Mouse (Mus musculus) Patski (cell line): ENCODE data around the gene 2810004N23Rik. TPM values are rescaled to one million over a fixed set of nuclear protein-coding genes. Genes with fewer than 3 reads are reported as not detected.

ENCODE experiments used
- ATAC-seq: fragments of 100-300 bp; one replicate; pipeline ENCODE4 v1.8.0; 2021
- CTCF ChIA-PET: fragments of 350-600 bp; sonication (Branson Sonifier 250); formaldehyde crosslinking; loops from one replicate; lab custom pipeline; 2022; ENCODE audit warnings: inconsistent platforms; lab: Charles Lee
- POLR2A ChIA-PET: fragments of 350-600 bp; sonication (Branson Sonifier 250); formaldehyde crosslinking; loops from one replicate; lab custom pipeline; 2022; ENCODE audit warnings: antibody characterized with exemption, inconsistent platforms; lab: Charles Lee
- DNase-seq: peaks from one replicate; pipeline ENCODE4 v3.0.0-alpha.2; 2011; ENCODE audit warnings: low read depth, low spot score
- H3K27me3 ChIP-seq: fragments of 371-371 bp; one replicate; pipeline ENCODE4 v1.5.1; 2021
- CTCF ChIP-seq: fragments of 100-300 bp; IDR thresholded peaks from one replicate; pipeline ENCODE4 v1.5.1; 2021
- in situ Hi-C: fragments of 300-500 bp; cut with MboI; formaldehyde crosslinking; loops from 3 replicates; pipeline ENCODE4 v1.11.1; 2018; ENCODE audit warnings: low pct_unique_long_range_greater_than_20kb, mixed read lengths
- polyA plus RNA-seq: library from polyadenylated mRNA; unstranded; gene quantifications from one replicate; pipeline ENCODE4 v1.2.3, GENCODE M21; 2021

Gene 2810004N23Rik
- polyA plus RNA-seq, 1 experiment from 2014 or later: 43.0 TPM

GRCm38 (mm10) chr8:124828561-124829240 is 34.2 kb downstream of the 2810004N23Rik start:
- no peak for TF ChIP-seq CTCF
- CTCF ChIA-PET: interaction anchor here (1.1 to 2.9 kb wide), 2 partner anchors 9 to 18 kb away, joined by 3 to 13 read pairs; no protein-coding TSS in a partner anchor
- no peaks in the 10 kb centered on the region for H3K27me3 ChIP-seq
- POLR2A ChIA-PET: no interaction called here
- in situ Hi-C loops: loop anchor here (5.0 kb wide), 2 partner anchors 91 to 211 kb away; no protein-coding TSS in a partner anchor
- DNase-seq: no peak
- no peak for ATAC-seq

DNA sequence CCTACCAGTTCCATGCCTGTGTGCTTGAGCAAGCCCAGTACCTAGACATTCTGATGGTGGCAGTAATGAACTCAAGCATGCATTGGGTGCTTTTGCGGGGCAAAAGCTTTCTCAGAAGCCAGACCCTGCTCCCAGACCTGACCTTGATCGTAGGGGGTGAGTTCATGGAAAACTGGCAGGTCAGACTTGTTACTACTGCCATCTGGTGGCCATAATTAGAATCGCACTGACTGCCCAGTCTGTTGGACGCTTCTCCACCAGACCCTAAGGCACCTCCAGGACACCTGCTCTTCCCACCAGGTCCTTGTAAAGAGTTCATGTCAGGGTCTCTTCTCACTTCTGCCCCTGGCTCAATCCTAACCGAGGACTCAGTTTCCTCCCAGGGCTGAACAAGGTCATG is 35.5 kb downstream of the 2810004N23Rik start:
- TF ChIP-seq CTCF: no peak
- ATAC-seq: peak; percentile 28
- ChIA-PET CTCF (interaction anchor here (0.8 to 2.9 kb wide), 8 partner anchors 8 to 87 kb away, joined by 3 to 13 read pairs (median 4); no protein-coding TSS in a partner anchor), POLR2A (interaction anchor here (0.6 to 1.9 kb wide), 3 partner anchors 86 to 1908 kb away, joined by 3 to 5 read pairs (median 3); no protein-coding TSS in a partner anchor)
- peak; percentile 50 for DNase-seq
- in situ Hi-C loops: loop anchor here (5.0 kb wide), 2 partner anchors 90 to 210 kb away; no protein-coding TSS in a partner anchor
- H3K27me3 ChIP-seq: no peaks in the 10 kb centered on the region

DNA sequence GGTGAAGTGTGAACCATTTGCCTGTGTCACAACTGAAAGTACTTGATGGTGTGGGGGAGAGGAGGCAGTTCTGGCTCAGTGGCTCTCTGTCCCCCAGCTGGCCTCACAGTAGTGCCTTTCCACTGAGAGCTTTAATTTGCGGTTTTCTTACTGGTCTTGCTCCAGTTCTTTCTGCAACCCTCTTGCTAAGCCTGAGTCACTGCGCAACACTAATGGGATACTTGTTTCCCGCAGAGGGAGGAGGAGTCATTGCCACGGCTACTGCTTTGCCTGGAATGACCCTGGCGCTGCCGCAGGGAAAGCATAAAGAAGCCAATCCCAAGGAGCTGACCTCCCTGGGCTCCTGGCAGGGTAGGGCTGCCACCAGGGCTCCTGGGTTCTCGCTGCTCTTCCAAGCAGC is 36.3 kb downstream of the 2810004N23Rik start:
- TF ChIP-seq CTCF: no peak
- DNase-seq: peak; percentile 91
- peak; percentile 80 for ATAC-seq
- ChIA-PET CTCF (interaction anchor here (0.9 to 2.9 kb wide), 7 partner anchors 8 to 86 kb away, joined by 3 to 13 read pairs (median 4); no protein-coding TSS in a partner anchor), POLR2A (interaction anchor here (0.8 to 1.9 kb wide), 3 partner anchors 37 to 1908 kb away, joined by 3 to 5 read pairs (median 4); no protein-coding TSS in a partner anchor)
- in situ Hi-C loops: loop anchor here (5.0 kb wide), 2 partner anchors 89 to 209 kb away; no protein-coding TSS in a partner anchor
- H3K27me3 ChIP-seq: no peaks in the 10 kb centered on the region

- DNase-seq: no peak
- ATAC-seq: no peak
- ChIA-PET CTCF (interaction anchor here (2.5 kb wide), 1 partner anchor 13 kb away, joined by 5 read pairs; no protein-coding TSS in a partner anchor), POLR2A (no interaction called here)
- no peak for TF ChIP-seq CTCF
- no peaks in the 10 kb centered on the region for H3K27me3 ChIP-seq
- in situ Hi-C loops: no loop called here
Observed at GRCm38 (mm10) chr8:124823497-124823896, 39.4 kb downstream of the 2810004N23Rik start.

DNA sequence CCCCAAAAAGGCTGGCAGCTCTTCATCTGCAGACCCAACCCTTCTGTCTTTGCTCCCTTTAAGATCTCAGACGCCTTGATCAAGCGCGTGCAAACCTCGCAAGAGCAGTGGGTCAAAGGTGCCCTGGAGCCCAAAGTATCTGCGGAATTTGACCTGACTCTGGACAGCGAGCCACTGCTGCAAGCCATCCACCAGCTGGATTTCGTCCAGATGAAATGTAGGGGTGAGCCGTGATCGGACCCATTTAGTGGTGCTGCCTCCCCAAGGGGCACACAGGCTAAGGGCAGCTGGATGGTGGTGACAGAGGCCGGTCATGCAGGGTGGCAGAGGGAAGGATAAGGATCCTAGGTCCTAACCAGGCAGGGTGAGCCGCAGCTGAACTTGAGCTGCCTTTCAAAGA is 42.8 kb downstream of the 2810004N23Rik start:
- ChIA-PET POLR2A (no interaction called here), CTCF (interaction anchor here (1.1 to 2.5 kb wide), 3 partner anchors 8 to 17 kb away, joined by 3 to 7 read pairs (median 3); no protein-coding TSS in a partner anchor)
- no peaks in the 10 kb centered on the region for H3K27me3 ChIP-seq
- TF ChIP-seq CTCF: no peak
- ATAC-seq (no peak), DNase-seq (no peak)
- in situ Hi-C loops: no loop called here

- H3K27me3 ChIP-seq: no peaks in the 10 kb centered on the region
- TF ChIP-seq CTCF: no peak
- POLR2A ChIA-PET: no interaction called here
- in situ Hi-C loops: no loop called here
- CTCF ChIA-PET: interaction anchor here (1.4 to 2.5 kb wide), 2 partner anchors 8 to 10 kb away, joined by 3 to 7 read pairs; no protein-coding TSS in a partner anchor
- ATAC-seq: no peak
- no peak for DNase-seq
Observed at GRCm38 (mm10) chr8:124819612-124820115, 43.3 kb downstream of the 2810004N23Rik start.

GRCm38 (mm10) chr8:124817361-124817760 is 45.6 kb downstream of the 2810004N23Rik start:
- ChIA-PET POLR2A (no interaction called here), CTCF (no interaction called here)
- no peak for ATAC-seq
- no peak for DNase-seq
- in situ Hi-C loops: no loop called here
- H3K27me3 ChIP-seq: no peaks in the 10 kb centered on the region
- TF ChIP-seq CTCF: no peak

DNA sequence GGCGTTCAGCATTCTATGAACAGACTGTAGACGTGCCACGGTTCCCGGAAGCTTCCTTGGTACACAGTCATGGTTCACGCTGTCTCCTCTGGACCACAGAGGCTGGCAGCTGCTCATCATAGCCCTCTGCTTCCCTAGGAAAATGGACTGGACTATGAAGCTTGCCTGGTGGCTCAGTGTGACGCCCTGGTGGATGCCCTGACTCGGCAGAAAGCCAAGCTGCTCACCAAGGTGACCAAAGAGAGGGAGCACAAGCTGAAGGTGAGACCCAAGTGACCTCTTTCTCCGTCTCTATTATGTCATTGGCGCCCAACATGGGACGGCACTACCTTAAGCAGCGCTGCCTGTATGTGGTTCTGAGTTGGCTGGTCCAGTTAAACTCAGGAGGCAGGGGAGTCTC is 46.1 kb downstream of the 2810004N23Rik start:
- ChIA-PET POLR2A (no interaction called here), CTCF (no interaction called here)
- ATAC-seq: no peak
- no peak for DNase-seq
- in situ Hi-C loops: no loop called here
- TF ChIP-seq CTCF: no peak
- H3K27me3 ChIP-seq: no peaks in the 10 kb centered on the region

DNA sequence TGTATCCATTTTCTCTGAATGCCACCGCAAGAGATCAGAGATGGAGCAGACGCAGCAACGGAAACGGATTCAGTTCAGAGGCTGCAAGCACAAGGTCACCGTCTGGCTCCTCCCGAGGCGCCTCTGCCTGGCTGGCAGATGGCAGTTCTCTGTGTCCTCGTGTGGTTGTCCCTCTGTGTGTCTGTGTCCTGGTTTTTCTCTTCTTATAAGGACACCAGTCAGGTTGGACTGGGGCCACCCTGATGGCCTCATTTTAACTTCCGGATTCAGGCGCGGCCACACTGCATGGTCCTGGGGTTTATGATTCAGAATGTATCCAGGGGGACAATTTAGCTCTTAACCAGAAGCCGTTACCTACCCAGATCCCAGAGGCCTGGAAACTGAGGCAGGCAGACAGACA is 47.0 kb downstream of the 2810004N23Rik start:
- in situ Hi-C loops: no loop called here
- CTCF ChIA-PET: no interaction called here
- DNase-seq: no peak
- POLR2A ChIA-PET: no interaction called here
- ATAC-seq: no peak
- no peaks in the 10 kb centered on the region for H3K27me3 ChIP-seq
- no peak for TF ChIP-seq CTCF

DNA sequence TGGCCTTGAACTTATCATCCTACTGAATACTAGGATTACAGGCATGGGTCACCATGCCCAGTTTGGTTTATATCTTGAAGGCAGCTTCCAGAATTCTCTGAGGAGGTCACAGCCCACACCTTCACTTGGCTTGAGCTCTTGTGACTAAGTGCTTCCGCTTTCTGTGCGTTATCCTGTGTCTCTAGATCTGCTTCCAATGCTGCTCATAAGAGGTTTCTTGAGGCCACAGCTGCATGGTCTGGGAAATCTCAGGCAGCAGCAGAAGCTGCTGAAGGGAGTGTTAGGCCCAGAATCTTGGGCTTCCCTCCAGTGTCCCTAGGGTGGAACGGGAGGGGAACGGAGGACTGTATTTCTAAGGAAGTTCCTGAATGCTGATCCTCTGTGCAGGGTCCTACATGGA is 49.6 kb downstream of the 2810004N23Rik start:
- POLR2A ChIA-PET: no interaction called here
- in situ Hi-C loops: no loop called here
- CTCF ChIA-PET: interaction anchor here (1.3 kb wide), 1 partner anchor 32 kb away, joined by 3 read pairs; no protein-coding TSS in a partner anchor
- TF ChIP-seq CTCF: no peak
- no peak for ATAC-seq
- DNase-seq: no peak
- peaks cover 9% of the 10 kb centered on the region for H3K27me3 ChIP-seq
